Mouse (Mus musculus) heart, embryonic 14.5 days (tissue): ENCODE measurements around the gene Commd1. TPM values are rescaled to one million over a fixed set of nuclear protein-coding genes. Genes with fewer than 3 reads are reported as not detected.
A peak's percentile ranks its signal among the peaks of the same experiment; 100 is the strongest.

Experiments used
- ATAC-seq: fragments of 200-750 bp; cut with Nextera tagmentation; 2 replicates; pipeline ENCODE4 v1.8.0; 2017; ENCODE audit warnings: low read depth, moderate TSS enrichment; ENCODE audit not compliant: insufficient number of reproducible peaks, insufficient read depth, low FRiP score
- H3K27ac ChIP-seq, 2 experiments: fragments of 200-500 bp in 1 of 2; fragments of 300-500 bp in 1 of 2; sonication (generic) in 1 of 2; replicated peaks in 1 of 2; 2 replicates each; pipeline ENCODE4 v1.5.1; 2012 to 2014; ENCODE audit warnings: low read depth in 2 of 2, low read length in 2 of 2, control low read depth in 1 of 2, mild to moderate bottlenecking in 1 of 2, mixed read lengths in 1 of 2; ENCODE audit not compliant: control insufficient read depth in 1 of 2, insufficient read depth in 1 of 2
- H3K27me3 ChIP-seq: fragments of 300-500 bp; sonication (generic); 2 replicates; pipeline ENCODE4 v1.6.1; 2014; ENCODE audit warnings: mild to moderate bottlenecking, low read length, control low read depth; ENCODE audit not compliant: control insufficient read depth, insufficient read depth
- H3K36me3 ChIP-seq: fragments of 300-500 bp; sonication (generic); 2 replicates; pipeline ENCODE4 v1.6.1; 2014; ENCODE audit warnings: mild to moderate bottlenecking, control low read depth, low read length, mixed read lengths; ENCODE audit not compliant: control insufficient read depth, insufficient read depth
- H3K4me1 ChIP-seq, 2 experiments: fragments of 200-500 bp in 1 of 2; fragments of 300-500 bp in 1 of 2; sonication (generic) in 1 of 2; 2 replicates each; pipeline ENCODE4 v1.6.1; 2012 to 2014; ENCODE audit warnings: low read length in 2 of 2, control low read depth in 1 of 2, mixed read lengths in 1 of 2; ENCODE audit not compliant: control insufficient read depth in 2 of 2, insufficient read depth in 2 of 2
- H3K4me2 ChIP-seq: fragments of 300-500 bp; sonication (generic); 2 replicates; pipeline ENCODE4 v1.6.1; 2014; ENCODE audit warnings: mild to moderate bottlenecking, low read length
- H3K4me3 ChIP-seq, 2 experiments: fragments of 200-500 bp in 1 of 2; fragments of 300-500 bp in 1 of 2; sonication (generic) in 1 of 2; 2 replicates each; pipeline ENCODE4 v1.5.1; 2012 to 2014; ENCODE audit warnings: low read length in 2 of 2, mild to moderate bottlenecking in 2 of 2, control low read depth in 1 of 2, low read depth in 1 of 2, moderate library complexity in 1 of 2; ENCODE audit not compliant: control insufficient read depth in 1 of 2, insufficient read depth in 1 of 2
- H3K9ac ChIP-seq: fragments of 300-500 bp; sonication (generic); 2 replicates; pipeline ENCODE4 v1.6.1; 2014; ENCODE audit warnings: mild to moderate bottlenecking, low read length
- H3K9me3 ChIP-seq: fragments of 300-500 bp; sonication (generic); 2 replicates; pipeline ENCODE4 v1.6.1; 2016; ENCODE audit warnings: low read length, control low read depth; ENCODE audit not compliant: control insufficient read depth
- WGBS: fragments of 180-500 bp; shearing (Covaris S2); extraction: QIAGEN DNeasy Blood & Tissue Kit; methylation state at CpG from one replicate; pipeline ENCODE4 v1.1.7; 2014; 5-methylcytosine and 5-hydroxymethylcytosine counted together
- polyA plus RNA-seq: library from polyadenylated mRNA; unstranded; fragments of >200 nt; fragmentation: Nextera tagmentation; extraction: Ambion mirVana; gene quantifications from 2 replicates; pipeline ENCODE4 v1.2.1, GENCODE M21; 2014

The Commd1 gene
- polyA plus RNA-seq, 1 experiment from 2014 or later: 392 TPM

GRCm38 (mm10) chr11:22859301-22859632, 122.9 kb downstream of the Commd1 start:
- WGBS: 0% methylated on average over 18 of the region's 41 CpGs
- peaks cover 6% of the 10 kb centered on the region; the same call in 1 of the 2 replicates for H3K27me3 ChIP-seq
- peak; percentile 49 for ATAC-seq
- H3K9ac ChIP-seq: peak overlapping the region; percentile 84
- H3K27ac ChIP-seq: peak overlapping the region in 1 of 2 experiments; percentile 73; a peak in 2 of 4 replicates
- peak overlapping the region; percentile 83 to 96 for H3K4me3 ChIP-seq
- H3K36me3 ChIP-seq: no peaks in the 10 kb centered on the region
- peak overlapping the region; percentile 99 for H3K4me2 ChIP-seq
- no peaks in the 10 kb centered on the region for H3K9me3 ChIP-seq
- peaks cover 8 to 13% of the 10 kb centered on the region in 2 experiments; a peak in 2 of 4 replicates for H3K4me1 ChIP-seq

- H3K4me3 ChIP-seq: peak overlapping the region; percentile 83 to 96
- H3K36me3 ChIP-seq: no peaks in the 10 kb centered on the region
- H3K9me3 ChIP-seq: no peaks in the 10 kb centered on the region
- 4% methylated on average over 50 of the region's 50 CpGs for WGBS
- H3K4me2 ChIP-seq: peak overlapping the region; percentile 99
- H3K27me3 ChIP-seq: peaks cover 6% of the 10 kb centered on the region; the same call in 1 of the 2 replicates
- peaks cover 8 to 13% of the 10 kb centered on the region in 2 experiments; a peak in 3 of 4 replicates for H3K4me1 ChIP-seq
- peak overlapping the region; percentile 84 for H3K9ac ChIP-seq
- ATAC-seq: no peak; the same call in 1 of the 2 replicates
- H3K27ac ChIP-seq: peak overlapping the region in 1 of 2 experiments; percentile 73; a peak in 1 of 4 replicates
Observed at GRCm38 (mm10) chr11:22858441-22859300, 123.5 kb downstream of the Commd1 start.

GRCm38 (mm10) chr11:22857705-22858440, 124.3 kb downstream of the Commd1 start:
- no peaks in the 10 kb centered on the region for H3K36me3 ChIP-seq
- ATAC-seq: no peak
- peaks cover 6% of the 10 kb centered on the region; the same call in 1 of the 2 replicates for H3K27me3 ChIP-seq
- H3K27ac ChIP-seq: no peak overlapping the region
- peaks cover 11 to 15% of the 10 kb centered on the region in 2 experiments for H3K4me1 ChIP-seq
- peak overlapping the region; percentile 84 for H3K9ac ChIP-seq
- no peaks in the 10 kb centered on the region for H3K9me3 ChIP-seq
- 29% methylated on average over 25 of the region's 25 CpGs for WGBS
- peak overlapping the region; percentile 83 to 96 for H3K4me3 ChIP-seq
- peak overlapping the region; percentile 99 for H3K4me2 ChIP-seq

GRCm38 (mm10) chr11:22857106-22857704, 125.0 kb downstream of the Commd1 start:
- Histone ChIP-seq H3K27ac (no peak overlapping the region), H3K4me2 (peak overlapping the region; percentile 99), H3K27me3 (peaks cover 6% of the 10 kb centered on the region; the same call in 1 of the 2 replicates), H3K4me1 (peaks cover 11 to 15% of the 10 kb centered on the region in 2 experiments), H3K9ac (no peak overlapping the region), H3K9me3 (no peaks in the 10 kb centered on the region), H3K4me3 (no peak overlapping the region), H3K36me3 (no peaks in the 10 kb centered on the region)
- 86% methylated on average over 5 of the region's 5 CpGs for WGBS
- no peak for ATAC-seq

GRCm38 (mm10) chr11:22856371-22856965, 125.7 kb downstream of the Commd1 start:
- no peak overlapping the region for H3K27ac ChIP-seq
- no peak for ATAC-seq
- H3K4me3 ChIP-seq: no peak overlapping the region
- peaks cover 11 to 15% of the 10 kb centered on the region in 2 experiments for H3K4me1 ChIP-seq
- H3K36me3 ChIP-seq: no peaks in the 10 kb centered on the region
- H3K4me2 ChIP-seq: no peak overlapping the region
- WGBS: 79% methylated on average over 3 of the region's 3 CpGs
- peaks cover 6% of the 10 kb centered on the region; the same call in 1 of the 2 replicates for H3K27me3 ChIP-seq
- H3K9ac ChIP-seq: no peak overlapping the region
- H3K9me3 ChIP-seq: no peaks in the 10 kb centered on the region

- Histone ChIP-seq H3K4me2 (no peak overlapping the region), H3K9me3 (no peaks in the 10 kb centered on the region), H3K4me1 (peaks cover 15 to 18% of the 10 kb centered on the region in 2 experiments), H3K9ac (no peak overlapping the region), H3K36me3 (no peaks in the 10 kb centered on the region), H3K27ac (no peak overlapping the region), H3K4me3 (no peak overlapping the region), H3K27me3 (peaks cover 6% of the 10 kb centered on the region; the same call in 1 of the 2 replicates)
- ATAC-seq: no peak
- 81% methylated on average over 4 of the region's 4 CpGs for WGBS
Observed at GRCm38 (mm10) chr11:22854571-22854970, 127.6 kb downstream of the Commd1 start.
